Mouse (Mus musculus) cerebellum, adult 2 months (tissue): Measurements from ENCODE around the gene Asic1.

ENCODE experiments used
- CTCF ChIP-seq: fragments of 200-500 bp; IDR thresholded peaks from 2 replicates; pipeline ENCODE4 v1.5.1; 2011; ENCODE audit warnings: low read depth, mild to moderate bottlenecking, control low read depth, low read length, moderate library complexity, borderline replicate concordance; ENCODE audit not compliant: insufficient read depth
- POLR2A ChIP-seq: fragments of 200-500 bp; IDR thresholded peaks from 2 replicates; pipeline ENCODE4 v1.6.1; 2011; ENCODE audit warnings: low read length, control low read depth, borderline replicate concordance; ENCODE audit not compliant: insufficient read depth

DNA sequence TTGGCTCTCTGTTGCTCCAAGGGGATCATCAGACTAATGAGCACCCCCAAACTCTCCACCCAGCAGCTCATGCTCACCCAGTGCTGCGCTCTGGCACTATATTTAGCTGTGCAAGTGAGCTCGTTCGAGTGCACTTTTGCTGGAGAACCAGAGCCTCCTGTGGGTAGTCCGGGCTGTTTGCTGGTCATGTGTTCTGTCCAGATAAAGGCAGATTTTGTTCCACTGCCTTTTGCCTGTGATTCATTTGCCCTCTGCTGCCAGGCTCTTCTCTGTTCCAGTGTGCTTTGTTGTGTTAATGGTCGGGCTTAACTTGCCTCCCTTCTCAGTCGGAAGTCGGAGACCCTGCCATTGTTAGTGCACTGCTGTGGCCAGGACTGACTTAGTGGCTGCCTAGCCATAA is 34.7 kb downstream of the Asic1 start:
- TF ChIP-seq CTCF (no peak), POLR2A (no peak)
